Comparison of ENCODE assay signal across 8 mouse cellular contexts in genomic region chr19:21372395-21373072, GRCm38 (mm10).
A peak's percentile ranks its signal among the peaks of the same experiment; 100 is the strongest.
DNase-seq lines count a peak whose midpoint lies in the region; ATAC-seq and TF ChIP-seq lines count a peak whose summit lies in the region.
"Had no signal": no experiment of that assay in that cellular context is flagged by ENCODE, and none has a peak within 500 bp of the region (broad histone marks: within the 10 kb centered on the region; RNA-seq: fewer than 3 reads in every experiment).

No protein-coding gene starts in this region.

- H3K9ac ChIP-seq in forebrain, embryonic 16.5 days (replicated peaks; ENCODE audit: low read depth, low read length), result no peak overlapping the region

- no peaks in the 10 kb centered on the region for H3K27me3 ChIP-seq in kidney, adult 2 months (replicated peaks; ENCODE audit: control insufficient read depth, insufficient read depth, low read length)
- no peaks in the 10 kb centered on the region for H3K27me3 ChIP-seq in forebrain, embryonic 16.5 days (replicated peaks; ENCODE audit: control insufficient read depth, insufficient read depth, low read length)

- no peaks in the 10 kb centered on the region for H3K9me3 ChIP-seq in forebrain, embryonic 16.5 days (ENCODE audit: control insufficient read depth, low read length)

- TF ChIP-seq POLR2A in kidney, adult 2 months (IDR thresholded peaks at IDR 0.05; ENCODE audit: low read depth, low read length), result no peak

- peak; percentile 32 for ATAC-seq in forebrain, embryonic 16.5 days
- no peak for ATAC-seq in inflammation-experienced regulatory T-cells, adult 6 months

- H3K27ac ChIP-seq in kidney, adult 2 months (ENCODE audit: insufficient read depth, low read depth, low read length), result no peak overlapping the region
- no peak overlapping the region for H3K27ac ChIP-seq in forebrain, embryonic 16.5 days (ENCODE audit: low read length)

- no peak for DNase-seq in kidney, adult 2 months
- no peak for DNase-seq in kidney, adult 11 months
- peak; percentile 2 for DNase-seq in thymus, postnatal 0 days (ENCODE audit: low spot score)
- no peak for DNase-seq in thymus, adult 18-20 months
- DNase-seq in yolk sac, embryonic 10.5 days (ENCODE audit: low spot score), result no peak
- DNase-seq: layer of hippocampus, adult 9-11 months had no signal

- H3K36me3 ChIP-seq in kidney, adult 2 months (ENCODE audit: control insufficient read depth, insufficient read depth, low read length), result no peaks in the 10 kb centered on the region
- H3K36me3 ChIP-seq in forebrain, embryonic 16.5 days (ENCODE audit: control insufficient read depth, insufficient read depth), result no peaks in the 10 kb centered on the region

- H3K4me2 ChIP-seq in forebrain, embryonic 16.5 days (ENCODE audit: low read length), result no peak overlapping the region

- H3K4me1 ChIP-seq in kidney, adult 2 months (ENCODE audit: control insufficient read depth, insufficient read depth, low read length), result no peaks in the 10 kb centered on the region
- H3K4me1 ChIP-seq in forebrain, embryonic 16.5 days (replicated peaks; ENCODE audit: control insufficient read depth, insufficient read depth, low read length), result no peaks in the 10 kb centered on the region; the same call in 1 of the 2 replicates

- peak; percentile 22; the same call in 1 of the 2 replicates for TF ChIP-seq CTCF in kidney, adult 2 months (conservative IDR thresholded peaks at IDR 0.05; ENCODE audit: insufficient read depth, insufficient read length, low read depth, low read length)

- no peak overlapping the region for H3K4me3 ChIP-seq in kidney, adult 2 months (ENCODE audit: insufficient read depth, low read depth, low read length)
- H3K4me3 ChIP-seq in forebrain, embryonic 16.5 days (replicated peaks; ENCODE audit: low read length), result no peak overlapping the region

- WGBS in kidney, adult 2 months, result 68% methylated on average over 12 of the region's 12 CpGs
- WGBS in forebrain, embryonic 16.5 days, result 84% methylated on average over 12 of the region's 12 CpGs
